Mouse (Mus musculus) forebrain, postnatal 0 days (tissue): ENCODE data around the gene Xylt1. TPM values are rescaled to one million over a fixed set of nuclear protein-coding genes. Genes with fewer than 3 reads are reported as not detected.
A peak's percentile ranks its signal among the peaks of the same experiment; 100 is the strongest.

Experiments
- ATAC-seq: fragments of 200-750 bp; cut with Nextera tagmentation; 2 replicates; pipeline ENCODE4 v1.8.0; 2017; ENCODE audit warnings: mild to moderate bottlenecking, moderate library complexity
- DNase-seq: peaks from one replicate; pipeline ENCODE4 v3.0.0-alpha.2; 2015
- H3K27ac ChIP-seq: fragments of 300-500 bp; sonication (generic); 2 replicates; pipeline ENCODE4 v1.5.1; 2014; ENCODE audit warnings: low read depth, mild to moderate bottlenecking, antibody characterized with exemption, low read length, moderate library complexity, mixed read lengths
- H3K27me3 ChIP-seq: fragments of 300-500 bp; sonication (generic); 2 replicates; pipeline ENCODE4 v1.6.1; 2014; ENCODE audit warnings: mild to moderate bottlenecking, low read length, mixed read lengths; ENCODE audit not compliant: insufficient read depth
- H3K36me3 ChIP-seq: fragments of 300-500 bp; sonication (generic); 2 replicates; pipeline ENCODE4 v1.6.1; 2014; ENCODE audit warnings: mild to moderate bottlenecking, moderate library complexity; ENCODE audit not compliant: insufficient read depth
- H3K4me1 ChIP-seq: fragments of 300-500 bp; sonication (generic); 2 replicates; pipeline ENCODE4 v1.6.1; 2014; ENCODE audit warnings: antibody characterized with exemption; ENCODE audit not compliant: insufficient read depth
- H3K4me2 ChIP-seq: fragments of 300-500 bp; sonication (generic); 2 replicates; pipeline ENCODE4 v1.6.1; 2014; ENCODE audit warnings: low read depth, mild to moderate bottlenecking, moderate library complexity
- H3K4me3 ChIP-seq: fragments of 300-500 bp; sonication (generic); 2 replicates; pipeline ENCODE4 v1.5.1; 2014; ENCODE audit warnings: low read depth, low read length, mixed read lengths
- H3K9ac ChIP-seq: fragments of 300-500 bp; sonication (generic); 2 replicates; pipeline ENCODE4 v1.6.1; 2014; ENCODE audit warnings: mild to moderate bottlenecking
- H3K9me3 ChIP-seq: fragments of 300-500 bp; sonication (generic); 2 replicates; pipeline ENCODE4 v1.6.1; 2016; ENCODE audit warnings: low read length
- CTCF ChIP-seq: sonication (generic); IDR thresholded peaks from 2 replicates; pipeline ENCODE4 v1.5.1; 2016; ENCODE audit warnings: antibody characterized with exemption, control low read depth, low read depth
- WGBS: fragments of 180-500 bp; shearing (Covaris S2); extraction: QIAGEN DNeasy Blood & Tissue Kit; methylation state at CpG from one replicate; pipeline ENCODE4 v1.1.7; 2014; 5-methylcytosine and 5-hydroxymethylcytosine counted together
- polyA plus RNA-seq: library from polyadenylated mRNA; unstranded; fragments of >200 nt; fragmentation: Nextera tagmentation; extraction: Ambion mirVana; gene quantifications from 2 replicates; pipeline ENCODE4 v1.2.1, GENCODE M21; 2015
- total RNA-seq: library from RNA; depleted of rRNA; stranded (reverse); fragments of >200 nt; gene quantifications from 2 replicates; pipeline ENCODE4 v1.2.3, GENCODE M21; 2014

Xylt1 gene
- total and polyA plus RNA-seq, 2 experiments from 2014 or later: 2.6 to 14.0 TPM

DNA sequence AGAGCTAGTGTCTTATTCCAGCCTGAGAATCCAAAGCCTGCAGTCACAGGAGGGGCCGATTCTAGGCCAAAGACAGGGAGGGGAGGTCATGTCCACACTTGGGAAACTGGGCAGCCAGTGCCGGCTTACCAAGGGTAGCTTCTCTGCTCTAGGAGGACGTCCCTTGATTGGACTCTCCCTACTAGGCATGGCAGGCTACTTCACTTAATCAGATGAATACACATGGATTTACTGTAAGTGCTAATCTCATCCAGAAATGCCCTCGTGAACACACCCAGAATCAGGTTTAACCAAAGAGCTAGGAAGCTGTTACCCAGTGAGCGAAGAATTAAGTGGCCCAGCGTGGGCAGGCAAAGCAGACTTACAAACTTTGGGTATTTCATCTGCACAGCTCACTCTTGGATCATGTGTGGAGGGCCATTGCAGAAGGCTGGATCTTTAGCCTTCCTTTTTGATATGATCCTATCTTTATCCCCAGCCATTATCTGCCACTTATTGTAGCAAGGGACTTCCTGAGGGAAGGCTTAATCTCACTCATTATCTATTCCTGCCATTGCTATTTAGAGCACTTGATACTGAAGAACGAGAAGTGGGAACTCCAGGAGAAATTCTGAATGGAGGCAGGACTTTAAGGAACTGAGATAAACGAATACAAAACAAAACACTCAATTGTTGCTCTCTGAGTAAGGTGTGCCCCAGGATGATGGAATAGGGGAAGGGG lies 28.6 kb downstream of the Xylt1 start:
- no peak overlapping the region for H3K4me3 ChIP-seq
- no peak overlapping the region for H3K27ac ChIP-seq
- no peak overlapping the region for H3K9ac ChIP-seq
- no peaks in the 10 kb centered on the region; the same call in 1 of the 2 replicates for H3K36me3 ChIP-seq
- no peak for DNase-seq
- no peaks in the 10 kb centered on the region for H3K27me3 ChIP-seq
- peaks cover 5% of the 10 kb centered on the region; the same call in 1 of the 2 replicates for H3K4me1 ChIP-seq
- 85% methylated on average over 8 of the region's 8 CpGs for WGBS
- no peak for TF ChIP-seq CTCF
- no peaks in the 10 kb centered on the region for H3K9me3 ChIP-seq
- H3K4me2 ChIP-seq: no peak overlapping the region
- no peak for ATAC-seq

DNA sequence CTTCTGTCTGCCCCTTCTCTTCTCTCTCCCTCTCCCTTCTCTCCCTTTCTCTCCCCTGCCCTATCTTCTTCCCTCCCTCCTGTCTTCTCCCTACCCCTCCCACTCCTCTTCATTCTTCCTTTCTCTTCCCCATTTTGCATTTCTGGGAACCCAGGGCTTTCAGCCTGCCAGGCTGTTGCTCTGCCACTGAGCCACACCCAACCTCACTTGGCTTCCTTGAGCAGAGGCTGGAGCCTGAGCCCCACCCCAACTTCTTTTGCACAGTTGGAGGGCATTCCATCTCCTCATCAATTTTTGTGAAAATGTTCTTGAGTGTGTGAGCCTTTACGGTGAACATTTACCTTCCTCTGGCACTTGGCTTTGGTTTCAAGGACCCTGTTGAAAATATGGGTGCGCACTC lies 31.1 kb downstream of the Xylt1 start:
- WGBS: 56% methylated on average over 2 of the region's 2 CpGs
- peaks cover 5% of the 10 kb centered on the region; the same call in 1 of the 2 replicates for H3K4me1 ChIP-seq

GRCm38 (mm10) chr7:117412405-117412804 lies 31.6 kb downstream of the Xylt1 start:
- no peaks in the 10 kb centered on the region for H3K9me3 ChIP-seq
- no peaks in the 10 kb centered on the region; the same call in 1 of the 2 replicates for H3K36me3 ChIP-seq
- no peak overlapping the region for H3K9ac ChIP-seq
- ATAC-seq (peak; percentile 29; the same call in 1 of the 2 replicates), DNase-seq (peak; percentile 47)
- H3K27ac ChIP-seq: no peak overlapping the region
- TF ChIP-seq CTCF: no peak
- H3K4me1 ChIP-seq: peaks cover 5% of the 10 kb centered on the region; the same call in 1 of the 2 replicates
- H3K4me3 ChIP-seq: no peak overlapping the region
- WGBS: 53% methylated on average over 5 of the region's 5 CpGs
- no peaks in the 10 kb centered on the region for H3K27me3 ChIP-seq
- no peak overlapping the region for H3K4me2 ChIP-seq

More for the DNA sequence above, 31.1 kb downstream of the Xylt1 start:
- TF ChIP-seq CTCF: no peak
- no peak overlapping the region for H3K9ac ChIP-seq
- no peak overlapping the region for H3K27ac ChIP-seq
- no peaks in the 10 kb centered on the region for H3K9me3 ChIP-seq
- H3K4me2 ChIP-seq: no peak overlapping the region
- no peak overlapping the region for H3K4me3 ChIP-seq
- H3K36me3 ChIP-seq: no peaks in the 10 kb centered on the region; the same call in 1 of the 2 replicates
- H3K27me3 ChIP-seq: no peaks in the 10 kb centered on the region
- DNase-seq (peak; percentile 18), ATAC-seq (peak; percentile 18; the same call in 1 of the 2 replicates)

- Histone ChIP-seq H3K9ac (no peak overlapping the region), H3K36me3 (no peaks in the 10 kb centered on the region), H3K4me1 (peaks cover 5% of the 10 kb centered on the region; the same call in 1 of the 2 replicates), H3K4me2 (no peak overlapping the region), H3K9me3 (no peaks in the 10 kb centered on the region), H3K27me3 (no peaks in the 10 kb centered on the region), H3K4me3 (no peak overlapping the region), H3K27ac (no peak overlapping the region)
- WGBS: 84% methylated on average over 12 of the region's 12 CpGs
- no peak for TF ChIP-seq CTCF
- DNase-seq (no peak), ATAC-seq (no peak)
Observed at GRCm38 (mm10) chr7:117414341-117415008, 33.7 kb downstream of the Xylt1 start.

GRCm38 (mm10) chr7:117415009-117415363 lies 34.2 kb downstream of the Xylt1 start:
- H3K27ac ChIP-seq: no peak overlapping the region
- TF ChIP-seq CTCF: no peak
- H3K4me2 ChIP-seq: no peak overlapping the region
- no peak for DNase-seq
- WGBS: 75% methylated on average over 8 of the region's 8 CpGs
- H3K36me3 ChIP-seq: no peaks in the 10 kb centered on the region
- H3K9me3 ChIP-seq: no peaks in the 10 kb centered on the region
- no peaks in the 10 kb centered on the region for H3K27me3 ChIP-seq
- no peak overlapping the region for H3K4me3 ChIP-seq
- peaks cover 5% of the 10 kb centered on the region; the same call in 1 of the 2 replicates for H3K4me1 ChIP-seq
- no peak for ATAC-seq
- H3K9ac ChIP-seq: no peak overlapping the region

DNA sequence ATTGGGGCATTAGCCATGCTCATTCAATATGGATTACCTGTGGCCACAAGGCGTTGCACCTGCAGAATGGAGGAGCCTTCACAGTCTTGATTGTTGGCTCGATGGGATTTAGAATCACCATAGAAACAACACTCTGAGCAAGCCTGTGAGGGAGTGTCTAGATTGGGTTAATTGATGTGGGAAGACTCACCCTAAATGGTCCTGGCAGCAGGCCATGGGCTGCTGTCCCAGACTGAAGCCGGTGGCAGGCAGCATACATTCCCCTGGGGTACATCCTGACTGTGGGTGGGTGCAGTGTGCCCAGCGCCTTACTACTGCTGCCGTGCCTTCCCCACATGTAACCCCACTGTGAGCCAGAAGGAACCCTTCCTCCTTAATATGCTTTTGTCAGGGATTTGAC lies 38.3 kb downstream of the Xylt1 start:
- Histone ChIP-seq H3K27me3 (no peaks in the 10 kb centered on the region), H3K4me2 (no peak overlapping the region), H3K9me3 (no peaks in the 10 kb centered on the region), H3K4me3 (no peak overlapping the region), H3K4me1 (peaks cover 8% of the 10 kb centered on the region; the same call in 1 of the 2 replicates), H3K9ac (no peak overlapping the region), H3K27ac (no peak overlapping the region), H3K36me3 (no peaks in the 10 kb centered on the region)
- no peak for TF ChIP-seq CTCF
- DNase-seq (peak; percentile 57), ATAC-seq (peak; percentile 59; the same call in 1 of the 2 replicates)
- WGBS: 10% methylated on average over 5 of the region's 5 CpGs

GRCm38 (mm10) chr7:117419846-117420245 lies 39.1 kb downstream of the Xylt1 start:
- H3K4me3 ChIP-seq: no peak overlapping the region
- H3K9me3 ChIP-seq: no peaks in the 10 kb centered on the region
- no peak overlapping the region for H3K9ac ChIP-seq
- WGBS: 79% methylated on average over 2 of the region's 2 CpGs
- no peaks in the 10 kb centered on the region for H3K36me3 ChIP-seq
- H3K4me2 ChIP-seq: no peak overlapping the region
- DNase-seq (no peak), ATAC-seq (no peak)
- H3K4me1 ChIP-seq: peaks cover 8% of the 10 kb centered on the region; the same call in 1 of the 2 replicates
- no peaks in the 10 kb centered on the region for H3K27me3 ChIP-seq
- no peak overlapping the region for H3K27ac ChIP-seq
- no peak for TF ChIP-seq CTCF
